Mouse (Mus musculus): ENCODE measurements around the gene Cox7a1.
"Not testable (repeated sequence)": the region's sequence is repeated elsewhere in the genome, so short reads cannot be mapped to it uniquely, and the experiment has no call there.

DNA sequence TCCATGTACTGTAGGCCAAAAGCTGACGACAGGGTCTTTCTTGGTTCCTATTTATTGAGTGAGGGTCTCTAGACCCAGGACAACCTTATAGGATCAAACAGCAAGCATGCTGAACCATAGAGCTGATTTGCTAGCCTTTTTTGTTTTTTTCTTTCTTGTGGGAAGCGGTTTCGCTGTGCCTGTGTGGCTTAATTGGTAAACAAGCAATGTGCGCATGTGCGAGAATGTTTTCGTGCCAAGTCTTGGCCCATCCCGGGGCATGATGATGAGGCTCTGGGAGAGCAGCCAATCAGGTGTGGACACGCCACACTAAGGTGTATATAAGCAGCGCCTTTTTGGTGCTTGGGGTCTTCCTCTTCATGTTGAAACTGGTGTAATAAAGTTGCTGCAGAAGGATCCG, 2.0 kb upstream of the Cox7a1 start:
- not testable (repeated sequence) for TF ChIP-seq POLR2A (IDR thresholded peaks at IDR 0.05; ENCODE audit: low read depth, low read length); CTCF (IDR thresholded peaks at IDR 0.05; ENCODE audit: borderline replicate concordance, insufficient read depth, low read length)

Measured in embryonic fibroblast, embryonic 13.5 days (primary cell).